In the genomic region with DNA sequence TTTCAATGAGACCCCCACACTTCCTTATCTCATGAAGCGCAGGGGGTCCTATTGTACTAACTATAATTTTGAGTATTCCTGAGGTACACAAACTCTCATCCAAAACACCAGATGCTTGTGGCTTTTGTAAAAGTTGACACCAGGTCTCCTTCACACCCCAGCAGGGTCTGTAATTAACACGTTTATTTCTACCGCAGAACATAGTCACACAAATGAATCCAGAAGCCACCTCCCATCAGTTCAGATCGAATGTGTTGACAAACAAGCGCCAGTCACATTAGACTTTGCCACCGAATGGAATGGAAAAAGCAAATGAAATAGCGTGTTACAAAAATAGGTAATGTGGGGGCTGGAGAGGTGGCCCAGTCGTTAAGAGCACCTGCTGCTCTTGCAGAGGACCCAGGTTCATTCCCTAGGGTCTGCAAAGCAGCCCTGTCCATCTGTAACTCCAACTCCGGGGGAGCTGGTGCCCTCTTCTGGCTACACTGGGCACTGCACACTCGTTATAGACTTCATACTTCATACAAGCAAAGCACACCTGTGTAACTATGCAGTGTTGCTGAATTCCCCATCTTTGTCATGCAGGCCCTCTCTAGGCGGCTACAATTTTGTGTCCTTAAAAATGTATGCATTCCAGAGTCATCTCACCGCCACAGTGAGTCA, we compare ENCODE assay signal across 11 mouse cellular contexts. TPM values are rescaled to one million over a fixed set of nuclear protein-coding genes. Genes with fewer than 3 reads are reported as not detected.
DNase-seq lines count a peak whose midpoint lies in the region; ATAC-seq and TF ChIP-seq lines count a peak whose summit lies in the region.
"Had no signal": no experiment of that assay in that cellular context is flagged by ENCODE, and none has a peak within 500 bp of the region (broad histone marks: within the 10 kb centered on the region; RNA-seq: fewer than 3 reads in every experiment).

No protein-coding gene starts in this region.

- no peaks in the 10 kb centered on the region for H3K27me3 ChIP-seq in liver, postnatal 0 days (ENCODE audit: insufficient read depth, low read length)
- no peaks in the 10 kb centered on the region for H3K27me3 ChIP-seq in heart, embryonic 12.5 days (replicated peaks)
- H3K27me3 ChIP-seq: heart, embryonic 13.5 days; limb, embryonic 15.5 days; neural tube, embryonic 13.5 days had no signal

- H3K36me3 ChIP-seq in liver, postnatal 0 days (replicated peaks; ENCODE audit: insufficient read depth, low read length), result no peaks in the 10 kb centered on the region
- H3K36me3 ChIP-seq in heart, embryonic 12.5 days, result no peaks in the 10 kb centered on the region
- H3K36me3 ChIP-seq: heart, embryonic 13.5 days; limb, embryonic 15.5 days; neural tube, embryonic 13.5 days had no signal

- H3K9me3 ChIP-seq in liver, postnatal 0 days (ENCODE audit: low read length), result no peaks in the 10 kb centered on the region
- H3K9me3 ChIP-seq in heart, embryonic 12.5 days (replicated peaks), result peaks cover 4% of the 10 kb centered on the region
- H3K9me3 ChIP-seq: limb, embryonic 15.5 days; neural tube, embryonic 13.5 days had no signal

- no peak overlapping the region for H3K27ac ChIP-seq in liver, postnatal 0 days (ENCODE audit: low read depth)
- no peak overlapping the region for H3K27ac ChIP-seq in heart, embryonic 12.5 days (ENCODE audit: poor library complexity, severe bottlenecking)
- H3K27ac ChIP-seq: heart, embryonic 13.5 days; limb, embryonic 15.5 days; neural tube, embryonic 13.5 days had no signal

- TF ChIP-seq EP300 in liver, postnatal 0 days (IDR thresholded peaks at IDR 0.05; ENCODE audit: low read depth), result no peak

- 68% methylated on average over 12 of the region's 12 CpGs for WGBS in liver, postnatal 0 days (ENCODE audit: insufficient replicate concordance)
- 66% methylated on average over 12 of the region's 12 CpGs for WGBS in heart, embryonic 12.5 days

- peak; percentile 57 for TF ChIP-seq CTCF in liver, postnatal 0 days (IDR thresholded peaks at IDR 0.05; ENCODE audit: low read depth)

- ATAC-seq in liver, postnatal 0 days, result no peak
- ATAC-seq in frontal cortex, adult (ENCODE audit: low TSS enrichment), result no peak
- no peak for ATAC-seq in heart, embryonic 12.5 days (ENCODE audit: insufficient number of reproducible peaks, low FRiP score)

- no peak overlapping the region for H3K9ac ChIP-seq in liver, postnatal 0 days (replicated peaks)
- no peak overlapping the region for H3K9ac ChIP-seq in heart, embryonic 12.5 days
- H3K9ac ChIP-seq: heart, embryonic 13.5 days; limb, embryonic 15.5 days; neural tube, embryonic 13.5 days had no signal

- H3K4me2 ChIP-seq in liver, postnatal 0 days (ENCODE audit: low read depth, low read length), result no peak overlapping the region
- no peak overlapping the region for H3K4me2 ChIP-seq in heart, embryonic 12.5 days
- H3K4me2 ChIP-seq: heart, embryonic 13.5 days; limb, embryonic 15.5 days; neural tube, embryonic 13.5 days had no signal

- no peak overlapping the region for H3K4me3 ChIP-seq in liver, postnatal 0 days (ENCODE audit: low read depth, low read length)
- no peak overlapping the region for H3K4me3 ChIP-seq in heart, embryonic 12.5 days
- H3K4me3 ChIP-seq: heart, embryonic 13.5 days; limb, embryonic 15.5 days; neural tube, embryonic 13.5 days had no signal

- DNase-seq in cerebellum, postnatal 14 days, result peak; percentile 57 to 74
- DNase-seq in cerebellum, adult 8-10 months, result no peak
- DNase-seq in layer of hippocampus, postnatal 10 days (ENCODE audit: low spot score in 2 of 2), result peak; percentile 66 to 67
- DNase-seq in layer of hippocampus, postnatal 36 days, result no peak
- peak; percentile 44 for DNase-seq in NIH3T3 (ENCODE audit: low read depth)
- peak; percentile 50 for DNase-seq in liver, postnatal 0 days

- no peaks in the 10 kb centered on the region for H3K4me1 ChIP-seq in liver, postnatal 0 days (ENCODE audit: insufficient read depth)
- H3K4me1 ChIP-seq in heart, embryonic 12.5 days (replicated peaks), result no peaks in the 10 kb centered on the region
- H3K4me1 ChIP-seq: heart, embryonic 13.5 days; limb, embryonic 15.5 days; neural tube, embryonic 13.5 days had no signal

RNA-seq across cellular contexts. Expression of a gene that starts 3.9 kb away (rescaled TPM):
- total RNA-seq in layer of hippocampus, postnatal 10 days (2021), result 10 to 100 TPM; 55.5 to 58.6 TPM
- 10 to 100 TPM; 43.3 to 47.7 TPM for total RNA-seq in layer of hippocampus, postnatal 36 days (2021)
- polyA plus RNA-seq in liver, postnatal 0 days (2015; fragmentation: Nextera tagmentation; extraction: Ambion mirVana), result 2.4 and 4.8 TPM in 2 replicates
- 16.2 and 18.4 TPM in 2 replicates for polyA plus RNA-seq in heart, embryonic 12.5 days (2016; fragmentation: Nextera tagmentation; extraction: Ambion mirVana)

Comparison
In these comparisons a context has a peak if more than half of its experiments do, and no peak if none do; other contexts are left out.
1. DNase-seq: peak in cerebellum, postnatal 14 days (2 of 2), layer of hippocampus, postnatal 10 days (2 of 2), NIH3T3 (single experiment) and liver, postnatal 0 days (single experiment); none in cerebellum, adult 8-10 months (single experiment) and layer of hippocampus, postnatal 36 days (0 of 2).